Mouse (Mus musculus) hindbrain, embryonic 14.5 days (tissue): ENCODE results near the gene Gm14434. TPM values are rescaled to one million over a fixed set of nuclear protein-coding genes. Genes with fewer than 3 reads are reported as not detected.
"Not testable (repeated sequence)": the region's sequence is repeated elsewhere in the genome, so short reads cannot be mapped to it uniquely, and the experiment has no call there.

Source experiments
- ATAC-seq: fragments of 200-750 bp; cut with Nextera tagmentation; 2 replicates; pipeline ENCODE4 v1.8.0; 2017; ENCODE audit warnings: moderate number of reproducible peaks, mild to moderate bottlenecking, moderate TSS enrichment, moderate library complexity; ENCODE audit not compliant: low FRiP score
- DNase-seq: peaks from one replicate; pipeline ENCODE4 v3.0.0-alpha.2; 2015; ENCODE audit warnings: low spot score
- H3K27ac ChIP-seq: fragments of 300-500 bp; sonication (generic); 2 replicates; pipeline ENCODE4 v1.5.1; 2014; ENCODE audit warnings: mild to moderate bottlenecking, moderate library complexity
- H3K27me3 ChIP-seq: fragments of 300-500 bp; sonication (generic); 2 replicates; pipeline ENCODE4 v1.6.1; 2014; ENCODE audit warnings: mild to moderate bottlenecking, low read length, mixed read lengths; ENCODE audit not compliant: control insufficient read depth, insufficient read depth
- H3K36me3 ChIP-seq: fragments of 300-500 bp; sonication (generic); replicated peaks from 2 replicates; pipeline ENCODE4 v1.6.1; 2014; ENCODE audit not compliant: control insufficient read depth, insufficient read depth
- H3K4me1 ChIP-seq: fragments of 300-500 bp; sonication (generic); replicated peaks from 2 replicates; pipeline ENCODE4 v1.6.1; 2014; ENCODE audit warnings: antibody characterized with exemption, low read length, mixed read lengths; ENCODE audit not compliant: control insufficient read depth, insufficient read depth
- H3K4me2 ChIP-seq: fragments of 300-500 bp; sonication (generic); replicated peaks from 2 replicates; pipeline ENCODE4 v1.6.1; 2014; ENCODE audit warnings: mild to moderate bottlenecking, moderate library complexity
- H3K4me3 ChIP-seq: fragments of 300-500 bp; sonication (generic); replicated peaks from 2 replicates; pipeline ENCODE4 v1.5.1; 2014; ENCODE audit warnings: mild to moderate bottlenecking, low read length
- H3K9ac ChIP-seq: fragments of 300-500 bp; sonication (generic); 2 replicates; pipeline ENCODE4 v1.6.1; 2014
- H3K9me3 ChIP-seq: fragments of 300-500 bp; sonication (generic); 2 replicates; pipeline ENCODE4 v1.6.1; 2016; ENCODE audit warnings: low read length; ENCODE audit not compliant: control insufficient read depth
- WGBS: fragments of 180-500 bp; shearing (Covaris S2); extraction: QIAGEN DNeasy Blood & Tissue Kit; methylation state at CpG from one replicate; pipeline ENCODE4 v1.1.7; 2014; 5-methylcytosine and 5-hydroxymethylcytosine counted together
- polyA plus RNA-seq: library from polyadenylated mRNA; unstranded; fragments of >200 nt; fragmentation: Nextera tagmentation; extraction: Ambion mirVana; gene quantifications from 2 replicates; pipeline ENCODE4 v1.2.1, GENCODE M21; 2014

Gene Gm14434
- 6.7 and 24.5 TPM in 2 replicates for polyA plus RNA-seq

DNA sequence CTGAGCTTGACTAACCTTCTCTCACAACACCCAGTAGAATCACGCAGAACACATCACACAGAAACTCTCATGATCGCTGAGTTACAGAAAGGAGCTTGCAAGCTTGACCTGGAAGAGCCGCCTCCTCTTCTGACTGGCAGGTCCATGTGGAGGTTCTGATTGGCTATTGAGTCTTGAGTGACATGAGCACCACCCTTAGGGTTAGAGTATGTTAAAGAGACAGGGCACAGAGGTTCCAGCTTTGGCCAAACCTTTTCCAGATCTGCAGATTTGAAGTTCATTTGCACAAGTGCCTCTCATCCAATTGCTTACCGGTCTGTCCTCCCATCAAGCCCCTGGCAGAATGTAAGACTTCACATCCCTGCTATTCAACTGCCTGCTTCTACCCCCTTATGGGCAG lies at the start of gene Gm14434:
Gene Gm14434 (minus strand): TSS at position 101 of the 400 bp plus-strand sequence.
- not testable (repeated sequence) for H3K36me3 ChIP-seq, H3K9me3 ChIP-seq, H3K4me3 ChIP-seq, H3K27me3 ChIP-seq, H3K27ac ChIP-seq, H3K4me1 ChIP-seq, DNase-seq, H3K9ac ChIP-seq, H3K4me2 ChIP-seq, ATAC-seq
- WGBS: no CpG with 5 or more reads among the region's 4 CpGs

DNA sequence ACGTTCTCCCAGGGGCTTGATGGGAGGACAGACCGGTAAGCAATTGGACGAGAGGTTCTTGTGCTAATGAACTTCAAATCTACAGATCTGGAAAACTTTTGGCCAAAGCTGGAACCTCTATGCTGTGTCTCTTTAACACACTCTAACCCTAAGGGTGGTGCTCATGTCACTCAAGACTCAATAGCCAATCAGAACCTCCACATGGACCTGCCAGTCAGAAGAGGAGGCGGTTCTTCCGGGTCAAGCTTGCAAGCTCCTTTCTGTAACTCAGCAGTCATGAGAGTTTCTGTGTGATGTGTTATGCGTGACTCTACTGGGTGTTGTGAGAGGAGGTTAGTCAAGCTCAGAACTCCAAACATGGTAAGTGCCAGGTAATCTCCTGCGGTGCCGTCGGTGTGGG lies 34.2 kb upstream of the Gm14434 start, which contains the start of gene Zfp967:
Gene Zfp967 (plus strand): TSS at position 301 of the 400 bp plus-strand sequence.
- not testable (repeated sequence) for H3K4me1 ChIP-seq, DNase-seq, H3K36me3 ChIP-seq, H3K4me3 ChIP-seq, H3K4me2 ChIP-seq, ATAC-seq, H3K9me3 ChIP-seq, H3K27me3 ChIP-seq, H3K27ac ChIP-seq, H3K9ac ChIP-seq
- WGBS: no CpG with 5 or more reads among the region's 9 CpGs

GRCm38 (mm10) chr2:176423294-176423693 lies 63.3 kb downstream of the Gm14434 start, which contains the start of gene Gm14435:
Gene Gm14435 (plus strand): TSS chr2:176423594.
- H3K4me1 ChIP-seq, H3K9me3 ChIP-seq, H3K27me3 ChIP-seq, H3K9ac ChIP-seq, H3K4me3 ChIP-seq, ATAC-seq, H3K27ac ChIP-seq, DNase-seq, H3K4me2 ChIP-seq, H3K36me3 ChIP-seq: not testable (repeated sequence)
- no CpG with 5 or more reads among the region's 6 CpGs for WGBS

Other genes with a start within 250 kb of the Gm14434 start
- gene Gm11009, start 167.3 kb downstream of the Gm14434 start, polyA plus RNA-seq: not detected in 2 replicates
- gene Gm14435, start 63.2 kb downstream of the Gm14434 start, polyA plus RNA-seq: 9.8 and 12.7 TPM in 2 replicates
- gene Zfp967, start 34.3 kb upstream of the Gm14434 start, polyA plus RNA-seq: not detected in 2 replicates
- gene Gm14308, start 149.6 kb upstream of the Gm14434 start, polyA plus RNA-seq: 23.0 and 28.6 TPM in 2 replicates
- 9.1 and 11.9 TPM in 2 replicates for gene Zfp973, start 183.7 kb upstream of the Gm14434 start, polyA plus RNA-seq
- 43.0 and 44.5 TPM in 2 replicates for gene Gm14305, start 221.5 kb upstream of the Gm14434 start, polyA plus RNA-seq